Mouse (Mus musculus) hindbrain, embryonic 10.5 days (tissue): ENCODE measurements around the gene Ing3. TPM values are rescaled to one million over a fixed set of nuclear protein-coding genes. Genes with fewer than 3 reads are reported as not detected.

Source experiments
- DNase-seq: peaks from one replicate; pipeline ENCODE4 v3.0.0-alpha.2; 2017; ENCODE audit warnings: low spot score
- H3K27ac ChIP-seq: fragments of 300-500 bp; sonication (generic); 2 replicates; pipeline ENCODE4 v1.5.1; 2016; ENCODE audit warnings: mild to moderate bottlenecking, moderate library complexity
- H3K27me3 ChIP-seq: fragments of 300-500 bp; sonication (generic); 2 replicates; pipeline ENCODE4 v1.6.1; 2016; ENCODE audit warnings: mild to moderate bottlenecking; ENCODE audit not compliant: poor library complexity, insufficient read depth, severe bottlenecking
- H3K36me3 ChIP-seq: fragments of 300-500 bp; sonication (generic); 2 replicates; pipeline ENCODE4 v1.6.1; 2016; ENCODE audit warnings: mild to moderate bottlenecking, moderate library complexity
- H3K4me1 ChIP-seq: fragments of 300-500 bp; sonication (generic); replicated peaks from 2 replicates; pipeline ENCODE4 v1.6.1; 2016; ENCODE audit warnings: mild to moderate bottlenecking
- H3K4me3 ChIP-seq: fragments of 300-500 bp; sonication (generic); 2 replicates; pipeline ENCODE4 v1.5.1; 2016; ENCODE audit warnings: mild to moderate bottlenecking, moderate library complexity
- H3K9me3 ChIP-seq: fragments of 300-500 bp; sonication (generic); 2 replicates; pipeline ENCODE4 v1.6.1; 2016; ENCODE audit warnings: mild to moderate bottlenecking, moderate library complexity
- WGBS: fragments of 180-500 bp; shearing (Covaris S2); methylation state at CpG from one replicate; pipeline ENCODE4 v1.1.7; 2016; 5-methylcytosine and 5-hydroxymethylcytosine counted together
- polyA plus RNA-seq: library from polyadenylated mRNA; unstranded; fragments of >200 nt; fragmentation: Nextera tagmentation; extraction: Ambion mirVana; gene quantifications from 2 replicates; pipeline ENCODE4 v1.2.1, GENCODE M21; 2016

Gene Ing3
- polyA plus RNA-seq: 42.4 and 45.2 TPM in 2 replicates

DNA sequence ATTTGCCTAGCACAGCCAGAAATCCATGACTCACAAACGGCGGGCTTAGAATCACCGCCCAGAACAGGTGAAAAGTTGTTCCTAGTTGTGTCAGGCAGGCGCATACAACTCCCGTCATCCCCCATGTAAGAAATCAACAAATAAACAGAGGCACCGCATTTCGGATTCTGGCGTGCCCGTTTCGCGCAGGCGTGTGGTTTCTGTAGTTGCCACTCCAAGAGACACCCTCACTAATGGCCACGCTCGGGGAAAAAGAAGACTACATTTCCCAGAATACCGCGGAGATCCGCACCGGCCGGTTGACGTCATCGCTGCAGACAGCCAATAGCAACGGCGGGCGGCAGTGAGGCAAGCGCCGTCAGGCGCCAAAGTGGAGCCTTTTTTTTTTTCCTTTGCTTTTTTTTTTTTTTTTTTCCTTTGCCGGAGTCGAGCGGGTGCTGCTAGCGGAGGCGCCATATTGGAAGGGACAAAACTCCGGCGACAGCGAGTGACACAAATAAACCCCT is at the start of gene Ing3:
Gene Ing3 (plus strand): TSS at position 346 of the 506 bp plus-strand sequence.
- under 1% methylated on average over 35 of the region's 35 CpGs for WGBS
- H3K27me3 ChIP-seq: no peaks in the 10 kb centered on the region
- peak within 1 kb of the TSS; percentile 79 for H3K4me3 ChIP-seq
- H3K4me1 ChIP-seq: peaks cover 12% of the 10 kb centered on the region
- H3K36me3 ChIP-seq: peaks cover 23% of the 10 kb centered on the region
- H3K9me3 ChIP-seq: no peaks in the 10 kb centered on the region
- DNase-seq: peak; percentile 98
- peak within 1 kb of the TSS; percentile 98 for H3K27ac ChIP-seq

DNA sequence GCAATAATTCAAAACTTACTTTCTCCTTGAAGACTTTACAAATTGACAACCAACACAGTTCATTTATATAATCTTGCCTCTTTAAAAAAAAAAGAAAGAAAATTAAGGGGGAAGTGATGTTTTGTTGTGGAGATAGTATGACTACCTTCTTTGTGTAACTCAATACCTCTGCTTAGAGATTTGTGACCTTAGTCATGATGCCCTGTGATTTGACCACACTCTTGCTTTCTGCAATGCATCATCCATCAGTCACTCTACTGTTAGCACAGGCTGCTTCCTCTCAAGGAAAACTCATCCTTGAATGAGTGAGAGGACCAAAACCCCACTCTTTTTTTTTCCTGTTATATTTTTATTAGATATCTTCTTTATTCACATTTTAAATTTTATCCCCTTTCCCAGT is 39.7 kb upstream of the Ing3 start:
- Histone ChIP-seq H3K27me3 (no peaks in the 10 kb centered on the region), H3K36me3 (no peaks in the 10 kb centered on the region), H3K9me3 (no peaks in the 10 kb centered on the region), H3K27ac (no peak overlapping the region), H3K4me1 (no peaks in the 10 kb centered on the region), H3K4me3 (no peak overlapping the region)
- DNase-seq: no peak

DNA sequence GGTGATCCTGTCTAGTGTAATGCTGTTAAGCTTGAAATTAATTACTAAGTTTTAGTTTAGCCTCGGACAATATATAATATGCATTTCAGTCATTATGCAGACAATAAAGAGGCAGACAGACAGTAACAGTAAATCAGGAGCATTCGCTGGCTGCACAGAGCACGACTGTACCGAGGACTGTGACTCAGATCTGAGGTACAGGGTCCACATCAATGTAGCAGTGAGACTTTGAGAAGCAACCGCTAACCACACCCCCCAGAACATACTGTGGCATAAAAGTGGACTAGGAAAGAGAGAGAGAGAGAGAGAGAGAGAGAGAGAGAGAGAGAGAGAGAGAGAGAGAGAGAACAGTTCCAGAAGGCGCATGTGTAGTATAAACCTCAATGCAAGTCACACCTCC is 38.6 kb upstream of the Ing3 start:
- Histone ChIP-seq H3K9me3 (no peaks in the 10 kb centered on the region), H3K4me3 (no peak overlapping the region), H3K4me1 (no peaks in the 10 kb centered on the region), H3K27ac (no peak overlapping the region), H3K36me3 (no peaks in the 10 kb centered on the region), H3K27me3 (no peaks in the 10 kb centered on the region)
- DNase-seq: no peak
- 92% methylated on average over 6 of the region's 6 CpGs for WGBS

DNA sequence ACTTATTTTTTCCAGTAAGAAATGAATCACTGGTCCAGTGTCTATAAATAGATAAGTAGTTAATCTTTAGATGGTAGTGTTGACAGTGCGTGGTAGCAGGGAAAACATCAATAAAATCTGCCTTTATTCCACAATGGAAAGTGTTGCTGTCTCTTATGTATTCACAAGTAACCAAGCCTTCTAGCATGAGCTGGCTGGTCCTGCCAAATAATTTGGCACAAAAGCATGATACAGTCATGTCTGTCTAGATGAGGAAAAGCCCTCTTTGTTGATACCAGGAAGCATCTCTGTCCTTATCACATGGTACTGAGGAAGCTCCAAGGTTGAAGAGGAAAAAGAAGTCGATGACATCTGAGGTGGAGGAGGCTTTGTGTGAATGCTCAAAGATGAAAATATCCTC is 32.8 kb upstream of the Ing3 start:
- DNase-seq: no peak
- no peak overlapping the region for H3K27ac ChIP-seq
- no peaks in the 10 kb centered on the region for H3K4me1 ChIP-seq
- WGBS: 86% methylated on average over 2 of the region's 2 CpGs
- no peak overlapping the region for H3K4me3 ChIP-seq
- H3K27me3 ChIP-seq: no peaks in the 10 kb centered on the region
- H3K9me3 ChIP-seq: no peaks in the 10 kb centered on the region
- no peaks in the 10 kb centered on the region for H3K36me3 ChIP-seq

- H3K4me1 ChIP-seq: no peaks in the 10 kb centered on the region
- no peaks in the 10 kb centered on the region for H3K36me3 ChIP-seq
- 32% methylated on average over 1 of the region's 1 CpGs for WGBS
- no peak for DNase-seq
- no peaks in the 10 kb centered on the region for H3K27me3 ChIP-seq
- H3K27ac ChIP-seq: no peak overlapping the region
- no peak overlapping the region for H3K4me3 ChIP-seq
- no peaks in the 10 kb centered on the region for H3K9me3 ChIP-seq
Measured at GRCm38 (mm10) chr6:21924150-21924549, 25.2 kb upstream of the Ing3 start.

DNA sequence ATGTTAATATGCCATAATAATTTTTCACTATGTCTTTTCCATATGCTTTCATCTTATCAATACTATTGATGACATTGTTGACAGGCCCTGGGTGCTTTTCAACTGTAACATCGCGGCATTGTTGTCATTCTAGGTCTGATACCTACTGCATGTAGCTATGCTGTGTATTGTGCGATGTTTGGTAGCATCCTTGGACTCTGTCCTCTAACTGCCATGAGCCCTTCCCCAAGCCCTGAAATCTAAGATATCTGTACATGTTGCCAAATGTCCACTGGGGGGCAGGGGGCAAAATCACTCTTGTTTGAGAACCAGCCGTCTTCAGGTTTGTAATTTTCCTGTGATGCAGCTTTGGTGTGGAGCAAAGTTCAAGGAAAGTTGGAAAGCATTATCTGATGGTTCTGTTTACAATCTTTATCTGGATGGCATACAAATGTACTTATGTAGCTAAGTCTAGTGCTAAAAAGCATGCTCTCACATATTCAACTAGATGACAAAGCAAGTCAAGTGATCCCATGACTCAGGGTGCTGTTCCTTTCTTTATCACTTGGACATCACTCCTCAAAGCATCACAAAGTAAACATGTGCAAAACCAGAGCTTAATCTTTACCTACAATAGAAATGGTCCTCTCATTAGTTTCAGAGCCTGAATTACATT is 11.3 kb upstream of the Ing3 start:
- 84% methylated on average over 4 of the region's 4 CpGs for WGBS
- Histone ChIP-seq H3K27ac (no peak overlapping the region), H3K27me3 (no peaks in the 10 kb centered on the region), H3K4me1 (no peaks in the 10 kb centered on the region), H3K4me3 (no peak overlapping the region), H3K36me3 (no peaks in the 10 kb centered on the region), H3K9me3 (no peaks in the 10 kb centered on the region)
- no peak for DNase-seq

DNA sequence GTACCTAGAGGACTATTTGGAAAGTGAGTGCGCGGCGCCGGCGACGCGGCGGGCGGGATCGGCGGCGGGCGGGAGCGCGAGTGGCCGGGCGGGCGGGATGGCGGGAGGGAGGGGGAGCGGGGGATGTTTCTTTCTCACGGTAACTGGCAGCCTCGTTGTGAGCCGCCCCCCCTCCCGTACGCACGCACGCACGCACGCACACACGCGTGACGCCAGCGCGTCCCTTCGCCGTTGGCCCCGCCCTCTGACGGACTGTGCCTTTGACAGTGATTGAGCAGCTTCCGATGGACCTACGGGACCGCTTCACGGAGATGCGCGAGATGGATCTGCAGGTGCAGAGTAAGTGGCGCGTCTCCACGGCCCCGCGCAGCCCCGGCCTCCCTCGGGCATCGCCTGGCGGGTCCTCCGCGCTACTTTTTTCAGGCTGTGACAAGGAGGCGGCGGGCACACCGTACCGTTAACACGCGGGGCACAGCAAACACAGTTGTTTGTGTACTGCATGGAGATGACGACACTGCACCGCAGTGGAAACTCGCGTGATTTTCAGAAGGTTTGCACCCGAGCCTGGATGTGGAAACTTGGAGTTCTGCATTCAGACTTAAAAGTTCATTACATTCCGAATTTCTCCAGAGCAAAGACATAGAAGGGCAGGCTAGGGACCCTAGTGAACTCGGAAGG is 539 bp downstream of the Ing3 start:
- H3K4me3 ChIP-seq: peak overlapping the region; percentile 79
- under 1% methylated on average over 68 of the region's 68 CpGs for WGBS
- no peaks in the 10 kb centered on the region for H3K27me3 ChIP-seq
- H3K4me1 ChIP-seq: peaks cover 12% of the 10 kb centered on the region
- peak; percentile 96 for DNase-seq
- H3K36me3 ChIP-seq: peaks cover 29% of the 10 kb centered on the region
- H3K27ac ChIP-seq: peak overlapping the region; percentile 98
- H3K9me3 ChIP-seq: no peaks in the 10 kb centered on the region

DNA sequence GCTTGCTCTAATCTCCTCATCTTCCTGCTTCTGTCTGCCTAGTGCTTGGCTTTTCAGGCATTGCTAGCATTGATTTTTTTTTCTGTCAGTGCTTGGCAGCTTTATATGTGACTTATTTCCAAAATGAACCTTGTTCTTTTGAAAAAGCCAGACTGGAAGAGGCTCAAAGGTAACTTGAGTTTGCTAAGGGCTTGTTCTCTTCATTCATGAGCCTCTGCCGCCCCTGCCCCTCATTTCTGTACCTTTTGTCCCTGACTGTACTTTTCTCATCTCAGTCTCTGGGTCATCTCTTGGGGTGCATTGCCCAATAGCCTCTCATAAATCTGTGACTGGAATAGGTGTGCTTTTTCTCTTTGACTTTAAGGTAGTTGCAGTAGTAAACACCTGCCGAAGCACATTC is 1.3 kb downstream of the Ing3 start:
- peak overlapping the region; percentile 98 for H3K27ac ChIP-seq
- peak overlapping the region; percentile 79 for H3K4me3 ChIP-seq
- H3K36me3 ChIP-seq: peaks cover 37% of the 10 kb centered on the region

DNA sequence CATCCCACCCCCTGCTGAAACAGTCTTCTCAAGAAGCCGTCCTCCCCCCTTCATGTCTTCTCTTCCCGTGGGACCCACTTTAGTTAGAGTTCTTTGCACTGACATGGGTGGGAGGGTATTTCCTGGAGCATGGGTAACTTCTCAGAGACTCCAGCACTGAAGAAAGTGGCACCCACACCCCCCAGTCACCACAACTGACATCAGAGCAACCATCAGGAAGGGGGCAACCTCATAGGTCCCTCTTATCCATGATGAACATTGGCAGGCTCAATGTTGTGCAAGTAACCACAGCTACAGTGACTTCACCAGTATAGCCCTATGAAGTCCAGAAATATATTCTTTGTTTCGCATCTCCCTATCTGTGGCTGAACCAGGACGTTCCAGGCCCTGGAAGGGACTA is 6.1 kb downstream of the Ing3 start:
- H3K36me3 ChIP-seq: peaks cover 74% of the 10 kb centered on the region
- H3K27me3 ChIP-seq: no peaks in the 10 kb centered on the region
- no peak overlapping the region for H3K27ac ChIP-seq
- no peaks in the 10 kb centered on the region for H3K9me3 ChIP-seq
- no peak for DNase-seq
- peaks cover 5% of the 10 kb centered on the region for H3K4me1 ChIP-seq
- WGBS: 89% methylated on average over 4 of the region's 4 CpGs
- no peak overlapping the region for H3K4me3 ChIP-seq

More for the DNA sequence above, 1.3 kb downstream of the Ing3 start:
- H3K9me3 ChIP-seq: no peaks in the 10 kb centered on the region
- WGBS: 81% methylated on average over 2 of the region's 2 CpGs
- H3K4me1 ChIP-seq: peaks cover 12% of the 10 kb centered on the region
- no peaks in the 10 kb centered on the region for H3K27me3 ChIP-seq
- no peak for DNase-seq

DNA sequence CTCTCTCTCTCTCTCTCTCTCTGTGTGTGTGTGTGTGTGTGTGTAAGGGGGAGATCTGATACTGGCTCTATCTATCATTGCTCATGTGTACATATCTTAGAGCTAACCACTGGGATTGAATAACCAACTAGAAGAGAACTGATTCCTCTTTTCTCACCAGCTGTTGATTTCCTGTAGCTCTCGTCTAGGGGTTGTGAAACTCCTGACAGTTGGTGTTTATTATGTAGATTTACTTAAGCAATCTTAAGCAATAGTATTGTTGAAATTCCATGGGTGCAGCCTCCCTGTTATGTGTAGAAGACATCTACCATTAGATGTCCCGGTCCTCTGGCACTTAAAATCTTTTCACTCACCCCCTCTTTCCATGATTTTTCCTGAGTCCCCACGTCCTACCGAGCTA is 9.6 kb downstream of the Ing3 start:
- Histone ChIP-seq H3K4me3 (no peak overlapping the region), H3K9me3 (no peaks in the 10 kb centered on the region), H3K4me1 (no peaks in the 10 kb centered on the region), H3K36me3 (peaks cover 60% of the 10 kb centered on the region), H3K27me3 (no peaks in the 10 kb centered on the region), H3K27ac (no peak overlapping the region)
- DNase-seq: no peak
- whole genome bisulfite sequencing: 90% methylated on average over 4 of the region's 4 CpGs

DNA sequence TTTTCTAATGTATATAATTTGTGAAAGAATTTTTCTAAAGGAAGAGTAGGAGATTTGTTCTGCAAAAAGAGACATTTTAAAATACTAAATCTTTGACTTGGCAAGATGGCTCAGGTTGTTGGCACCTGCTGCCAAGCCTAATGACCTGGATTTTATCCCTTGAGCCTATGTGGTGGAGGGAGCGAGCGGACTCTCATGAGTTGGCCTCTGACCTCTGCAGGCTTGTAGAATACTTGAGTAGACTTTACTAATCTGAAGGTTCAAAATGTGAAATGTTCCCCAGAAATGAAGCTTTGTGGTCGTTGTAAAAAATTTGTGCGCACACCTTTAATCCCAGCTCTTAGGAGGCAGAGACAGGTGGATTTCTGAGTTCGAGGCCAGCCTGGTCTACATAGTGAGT is 10.5 kb downstream of the Ing3 start:
- Histone ChIP-seq H3K36me3 (peaks cover 58% of the 10 kb centered on the region), H3K4me1 (no peaks in the 10 kb centered on the region), H3K27me3 (no peaks in the 10 kb centered on the region), H3K27ac (no peak overlapping the region), H3K4me3 (no peak overlapping the region), H3K9me3 (no peaks in the 10 kb centered on the region)
- DNase-seq: no peak
- WGBS: 94% methylated on average over 5 of the region's 5 CpGs

DNA sequence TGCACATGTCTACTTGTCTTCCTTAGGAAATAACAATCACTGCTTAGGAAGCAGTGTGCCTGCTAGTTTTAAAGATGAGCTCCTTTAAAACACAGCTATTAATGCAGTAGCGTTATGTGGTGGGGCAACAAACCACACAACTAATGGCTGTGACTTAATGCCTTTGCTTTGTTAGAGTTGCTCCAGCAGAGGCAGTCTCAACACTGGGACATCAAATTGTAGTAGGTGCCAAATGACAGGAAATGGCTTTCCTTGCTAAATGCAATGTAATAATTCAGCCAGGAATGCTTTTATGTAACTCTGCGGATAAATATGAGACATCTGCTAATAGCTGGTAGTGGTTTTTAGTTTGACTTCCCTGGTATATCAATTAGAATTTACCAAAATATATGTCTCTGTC is 28.2 kb downstream of the Ing3 start:
- no peak overlapping the region for H3K4me3 ChIP-seq
- DNase-seq: no peak
- no peaks in the 10 kb centered on the region for H3K4me1 ChIP-seq
- no peaks in the 10 kb centered on the region for H3K9me3 ChIP-seq
- H3K36me3 ChIP-seq: peaks cover 30% of the 10 kb centered on the region
- 90% methylated on average over 2 of the region's 2 CpGs for WGBS
- H3K27ac ChIP-seq: no peak overlapping the region
- H3K27me3 ChIP-seq: no peaks in the 10 kb centered on the region

DNA sequence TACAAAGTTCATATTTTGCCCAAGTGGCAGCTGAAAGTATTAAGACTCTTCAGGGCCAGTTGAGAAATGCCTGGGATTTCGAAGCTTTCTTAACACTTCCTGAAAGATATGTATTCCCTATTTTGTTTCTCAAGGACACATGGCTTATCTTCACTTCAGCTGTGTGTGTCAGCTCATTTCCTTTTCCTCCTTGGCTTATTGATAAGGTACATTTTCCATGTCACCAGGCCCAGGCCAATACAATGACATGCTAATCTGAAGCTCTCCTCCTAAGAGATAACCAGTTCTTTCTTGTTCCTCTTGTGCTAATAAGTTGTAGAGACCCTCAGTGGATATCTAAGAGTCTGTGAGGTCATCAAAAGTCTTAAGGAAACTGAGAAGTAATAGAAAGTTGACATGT is 31.7 kb downstream of the Ing3 start:
- Histone ChIP-seq H3K36me3 (0 out of 2 replicates have a peak, but pooled peaks cover 4% of the 10 kb centered on the region), H3K27ac (no peak overlapping the region), H3K27me3 (peaks cover 9% of the 10 kb centered on the region), H3K9me3 (no peaks in the 10 kb centered on the region), H3K4me3 (no peak overlapping the region), H3K4me1 (peaks cover 9% of the 10 kb centered on the region; the same call in 1 of the 2 replicates)
- no peak for DNase-seq
- 81% methylated on average over 1 of the region's 1 CpGs for WGBS
